Mouse (Mus musculus): Measurements from ENCODE around the gene Gprin1. TPM values are rescaled to one million over a fixed set of nuclear protein-coding genes. Genes with fewer than 3 reads are reported as not detected.
"Not testable (repeated sequence)": the region's sequence is repeated elsewhere in the genome, so short reads cannot be mapped to it uniquely, and the experiment has no call there.

The Gprin1 gene
- polyA plus RNA-seq, 1 experiment from 2014 or later = 16.8 TPM

DNA sequence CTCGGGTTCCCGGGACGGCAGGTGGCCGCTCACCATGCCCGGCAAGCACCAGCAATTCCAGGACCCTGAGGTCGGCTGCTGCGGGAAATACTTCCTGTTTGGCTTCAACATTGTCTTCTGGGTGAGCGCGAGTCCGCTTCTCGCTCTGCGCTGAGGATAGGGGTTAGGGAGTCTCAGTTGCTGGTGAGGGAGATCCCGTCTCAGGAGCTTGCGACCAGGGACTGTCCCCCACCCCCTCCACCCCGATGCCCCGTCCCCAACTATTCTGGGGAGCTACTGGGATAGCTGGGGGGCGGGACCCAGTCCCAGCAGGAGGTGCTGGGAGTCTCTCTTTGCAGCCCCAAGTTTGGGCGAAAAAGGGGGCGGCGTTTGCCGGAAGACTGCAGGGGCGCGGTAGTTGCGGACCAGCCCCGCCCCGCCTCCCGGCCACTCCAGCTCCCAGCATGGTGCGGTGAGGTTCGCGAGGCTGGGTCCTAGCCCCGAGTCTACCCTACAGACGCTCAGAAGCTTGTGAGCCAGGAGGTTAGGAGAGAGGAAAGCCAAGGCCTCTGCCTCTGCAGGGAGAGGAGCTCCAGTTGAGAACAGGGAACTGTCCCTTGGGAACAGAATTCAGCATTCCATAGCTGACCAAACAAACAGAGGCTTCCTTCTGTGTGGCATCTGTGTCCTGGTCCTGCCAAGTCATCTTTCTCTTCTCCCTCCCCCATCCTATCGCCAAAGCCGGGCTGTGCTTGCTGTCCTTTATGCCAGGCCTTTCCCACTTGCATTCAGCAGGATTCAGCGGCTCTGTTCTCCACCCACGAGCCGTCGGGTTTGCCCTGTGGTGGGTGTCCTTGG is 40.1 kb upstream of the Gprin1 start:
- Histone ChIP-seq H3K27me3 (replicated peaks; ENCODE audit: control insufficient read depth, insufficient read depth, low read length) (0 out of 2 replicates have a peak, but pooled peaks cover 6% of the 10 kb centered on the region), H3K4me3 (ENCODE audit: low read depth, low read length) (peak overlapping the region; percentile 54), H3K27ac (ENCODE audit: low read depth, low read length) (no peak overlapping the region), H3K4me2 (ENCODE audit: low read length) (peak overlapping the region; percentile 97), H3K4me1 (ENCODE audit: control insufficient read depth, insufficient read depth, low read length) (peaks cover 3% of the 10 kb centered on the region; the same call in 1 of the 2 replicates), H3K36me3 (ENCODE audit: control insufficient read depth, insufficient read depth, low read length) (no peaks in the 10 kb centered on the region), H3K9me3 (replicated peaks; ENCODE audit: control insufficient read depth, low read length) (no peaks in the 10 kb centered on the region), H3K9ac (ENCODE audit: low read length) (peak overlapping the region; percentile 63)
- 2% methylated on average over 38 of the region's 38 CpGs for WGBS
- ATAC-seq (peak; percentile 45), DNase-seq (ENCODE audit: low spot score) (peak; percentile 44)

- peak; percentile 94 for DNase-seq (ENCODE audit: low spot score)
- Histone ChIP-seq H3K4me2 (ENCODE audit: low read length) (peak within 1 kb of the TSS; percentile 97), H3K36me3 (ENCODE audit: control insufficient read depth, insufficient read depth, low read length) (no peaks in the 10 kb centered on the region), H3K4me3 (ENCODE audit: low read depth, low read length) (peak within 1 kb of the TSS; percentile 54), H3K9me3 (replicated peaks; ENCODE audit: control insufficient read depth, low read length) (no peaks in the 10 kb centered on the region), H3K9ac (ENCODE audit: low read length) (peak within 1 kb of the TSS; percentile 63), H3K27me3 (replicated peaks; ENCODE audit: control insufficient read depth, insufficient read depth, low read length) (0 out of 2 replicates have a peak, but pooled peaks cover 6% of the 10 kb centered on the region), H3K27ac (ENCODE audit: low read depth, low read length) (no peak within 1 kb of the TSS), H3K4me1 (ENCODE audit: control insufficient read depth, insufficient read depth, low read length) (peaks cover 3% of the 10 kb centered on the region; the same call in 1 of the 2 replicates)
- peak; percentile 91 for ATAC-seq
- WGBS = 2% methylated on average over 45 of the region's 49 CpGs
Observed at GRCm38 (mm10) chr13:54788740-54789560, 39.3 kb upstream of the Gprin1 start, which contains the start of gene Tspan17. Tspan17 (plus strand) TSS chr13:54789377.

GRCm38 (mm10) chr13:54787591-54787990 is 37.9 kb upstream of the Gprin1 start:
- H3K36me3 ChIP-seq (ENCODE audit: control insufficient read depth, insufficient read depth, low read length); H3K9me3 ChIP-seq (replicated peaks; ENCODE audit: control insufficient read depth, low read length); DNase-seq (ENCODE audit: low spot score); H3K4me3 ChIP-seq (ENCODE audit: low read depth, low read length); H3K4me1 ChIP-seq (ENCODE audit: control insufficient read depth, insufficient read depth, low read length); H3K27me3 ChIP-seq (replicated peaks; ENCODE audit: control insufficient read depth, insufficient read depth, low read length); ATAC-seq; H3K9ac ChIP-seq (ENCODE audit: low read length); H3K4me2 ChIP-seq (ENCODE audit: low read length); H3K27ac ChIP-seq (ENCODE audit: low read depth, low read length): not testable (repeated sequence)
- WGBS = 23% methylated on average over 2 of the region's 2 CpGs

DNA sequence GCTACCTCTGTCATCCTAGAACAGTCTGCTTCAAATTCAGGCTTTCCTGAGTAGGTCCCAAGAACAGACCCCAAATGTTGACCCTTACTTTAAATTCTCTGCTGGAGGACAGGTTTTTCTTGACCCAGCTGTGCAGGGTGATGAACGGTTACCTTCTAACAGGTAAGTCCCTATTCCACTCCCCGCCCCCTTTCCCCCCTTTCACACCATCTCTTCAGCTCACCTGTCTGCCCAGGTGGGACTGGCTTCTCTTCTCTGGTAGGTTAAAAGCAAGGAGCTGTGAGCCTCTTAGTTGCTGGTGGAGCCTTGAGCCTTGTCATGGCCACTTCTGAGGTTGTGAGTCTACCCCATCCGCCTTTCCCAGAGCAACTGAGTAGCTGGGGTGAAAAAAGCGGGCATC is 34.0 kb upstream of the Gprin1 start, which contains the start of gene Eif4e1b:
Gene Eif4e1b (plus strand): TSS at position 301 of the 400 bp plus-strand sequence.
- no peak within 1 kb of the TSS for H3K27ac ChIP-seq (ENCODE audit: low read depth, low read length)
- H3K4me1 ChIP-seq (ENCODE audit: control insufficient read depth, insufficient read depth, low read length) = no peaks in the 10 kb centered on the region; the same call in 1 of the 2 replicates
- H3K27me3 ChIP-seq (replicated peaks; ENCODE audit: control insufficient read depth, insufficient read depth, low read length) = no peaks in the 10 kb centered on the region
- 91% methylated on average over 4 of the region's 4 CpGs for WGBS
- ATAC-seq (no peak), DNase-seq (ENCODE audit: low spot score) (no peak)
- no peak within 1 kb of the TSS for H3K4me3 ChIP-seq (ENCODE audit: low read depth, low read length)
- H3K4me2 ChIP-seq (ENCODE audit: low read length) = no peak within 1 kb of the TSS
- H3K9ac ChIP-seq (ENCODE audit: low read length) = no peak within 1 kb of the TSS
- no peaks in the 10 kb centered on the region for H3K9me3 ChIP-seq (replicated peaks; ENCODE audit: control insufficient read depth, low read length)
- no peaks in the 10 kb centered on the region for H3K36me3 ChIP-seq (ENCODE audit: control insufficient read depth, insufficient read depth, low read length)

DNA sequence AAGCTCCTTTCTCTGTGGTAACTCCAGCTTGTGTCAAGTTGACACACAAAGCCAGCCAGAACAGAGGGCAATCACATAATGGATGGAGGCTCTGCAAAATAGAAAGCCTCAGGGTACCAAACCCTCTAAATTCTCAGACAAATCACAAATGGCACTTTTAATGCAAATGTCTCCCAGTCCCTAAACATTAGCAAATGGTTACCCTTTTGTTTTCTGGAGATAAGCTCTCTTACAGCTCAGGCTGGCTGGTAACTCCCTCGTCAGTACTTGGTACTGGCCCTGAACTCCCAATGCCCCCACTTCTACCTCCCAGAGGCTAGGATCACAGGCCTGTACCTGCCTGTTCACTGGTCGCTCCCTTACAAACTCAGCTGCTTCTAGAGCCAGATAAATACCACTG is 33.6 kb upstream of the Gprin1 start:
- WGBS = 33% methylated on average over 2 of the region's 2 CpGs
- no peak overlapping the region for H3K4me3 ChIP-seq (ENCODE audit: low read depth, low read length)
- H3K4me2 ChIP-seq (ENCODE audit: low read length) = no peak overlapping the region
- H3K36me3 ChIP-seq (ENCODE audit: control insufficient read depth, insufficient read depth, low read length) = no peaks in the 10 kb centered on the region
- H3K27ac ChIP-seq (ENCODE audit: low read depth, low read length) = no peak overlapping the region
- no peaks in the 10 kb centered on the region for H3K27me3 ChIP-seq (replicated peaks; ENCODE audit: control insufficient read depth, insufficient read depth, low read length)
- no peaks in the 10 kb centered on the region; the same call in 1 of the 2 replicates for H3K4me1 ChIP-seq (ENCODE audit: control insufficient read depth, insufficient read depth, low read length)
- H3K9ac ChIP-seq (ENCODE audit: low read length) = no peak overlapping the region
- DNase-seq (ENCODE audit: low spot score) (no peak), ATAC-seq (no peak)
- H3K9me3 ChIP-seq (replicated peaks; ENCODE audit: control insufficient read depth, low read length) = no peaks in the 10 kb centered on the region

- H3K27me3 ChIP-seq (replicated peaks; ENCODE audit: control insufficient read depth, insufficient read depth, low read length) = no peaks in the 10 kb centered on the region
- no peak overlapping the region for H3K4me2 ChIP-seq (ENCODE audit: low read length)
- WGBS = 85% methylated on average over 3 of the region's 3 CpGs
- H3K9ac ChIP-seq (ENCODE audit: low read length) = no peak overlapping the region
- H3K36me3 ChIP-seq (ENCODE audit: control insufficient read depth, insufficient read depth, low read length) = no peaks in the 10 kb centered on the region
- no peak overlapping the region for H3K4me3 ChIP-seq (ENCODE audit: low read depth, low read length)
- H3K9me3 ChIP-seq (replicated peaks; ENCODE audit: control insufficient read depth, low read length) = no peaks in the 10 kb centered on the region
- DNase-seq (ENCODE audit: low spot score) (no peak), ATAC-seq (no peak)
- no peaks in the 10 kb centered on the region; the same call in 1 of the 2 replicates for H3K4me1 ChIP-seq (ENCODE audit: control insufficient read depth, insufficient read depth, low read length)
- H3K27ac ChIP-seq (ENCODE audit: low read depth, low read length) = no peak overlapping the region
Observed at GRCm38 (mm10) chr13:54781086-54781485, 31.4 kb upstream of the Gprin1 start.

GRCm38 (mm10) chr13:54780592-54780991 is 30.9 kb upstream of the Gprin1 start:
- 78% methylated on average over 3 of the region's 3 CpGs for WGBS
- DNase-seq (ENCODE audit: low spot score) = peak; percentile 74
- no peak overlapping the region for H3K9ac ChIP-seq (ENCODE audit: low read length)

DNA sequence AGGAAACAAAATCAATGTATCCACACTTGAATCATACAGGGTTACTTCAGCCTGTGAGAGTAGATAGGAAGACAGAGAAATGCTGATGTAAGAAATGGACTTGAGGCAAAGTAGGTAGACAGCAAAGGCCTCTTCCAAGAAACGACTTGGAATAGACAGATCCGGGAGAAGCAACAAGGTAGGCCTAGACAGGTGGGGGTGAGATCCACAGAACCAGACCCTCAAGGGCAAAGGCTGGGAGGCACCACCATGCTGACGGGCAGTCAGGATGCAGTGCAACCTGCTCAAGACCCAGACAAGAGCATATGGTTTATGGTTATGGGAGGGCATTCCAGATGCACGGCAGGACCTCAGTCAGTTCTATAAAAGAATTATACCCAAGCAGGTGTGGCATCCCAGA is 17.3 kb upstream of the Gprin1 start:
- WGBS = 77% methylated on average over 4 of the region's 4 CpGs
- H3K27ac ChIP-seq (ENCODE audit: low read depth, low read length) = no peak overlapping the region
- H3K27me3 ChIP-seq (replicated peaks; ENCODE audit: control insufficient read depth, insufficient read depth, low read length) = peaks cover 27% of the 10 kb centered on the region
- no peak overlapping the region for H3K9ac ChIP-seq (ENCODE audit: low read length)
- ATAC-seq (no peak), DNase-seq (ENCODE audit: low spot score) (no peak)
- H3K36me3 ChIP-seq (ENCODE audit: control insufficient read depth, insufficient read depth, low read length) = no peaks in the 10 kb centered on the region
- no peak overlapping the region for H3K4me3 ChIP-seq (ENCODE audit: low read depth, low read length)
- H3K9me3 ChIP-seq (replicated peaks; ENCODE audit: control insufficient read depth, low read length) = no peaks in the 10 kb centered on the region
- H3K4me2 ChIP-seq (ENCODE audit: low read length) = peak overlapping the region; percentile 89; the same call in 1 of the 2 replicates
- 0 out of 2 replicates have a peak, but pooled peaks cover 3% of the 10 kb centered on the region for H3K4me1 ChIP-seq (ENCODE audit: control insufficient read depth, insufficient read depth, low read length)

More at GRCm38 (mm10) chr13:54780592-54780991, 30.9 kb upstream of the Gprin1 start:
- no peaks in the 10 kb centered on the region; the same call in 1 of the 2 replicates for H3K4me1 ChIP-seq (ENCODE audit: control insufficient read depth, insufficient read depth, low read length)
- ATAC-seq = no peak
- H3K4me3 ChIP-seq (ENCODE audit: low read depth, low read length) = no peak overlapping the region
- H3K4me2 ChIP-seq (ENCODE audit: low read length) = no peak overlapping the region
- H3K27ac ChIP-seq (ENCODE audit: low read depth, low read length) = no peak overlapping the region
- H3K9me3 ChIP-seq (replicated peaks; ENCODE audit: control insufficient read depth, low read length) = no peaks in the 10 kb centered on the region
- H3K36me3 ChIP-seq (ENCODE audit: control insufficient read depth, insufficient read depth, low read length) = no peaks in the 10 kb centered on the region
- H3K27me3 ChIP-seq (replicated peaks; ENCODE audit: control insufficient read depth, insufficient read depth, low read length) = no peaks in the 10 kb centered on the region

Measured in forebrain, embryonic 14.5 days (tissue).